Mouse (Mus musculus) urinary bladder, postnatal 10 days (tissue): Measurements from ENCODE around the gene Irf1.

Experiments used
- DNase-seq: peaks from one replicate; pipeline ENCODE4 v3.0.0; 2022; ENCODE audit warnings: low spot score

Irf1 gene

GRCm38 (mm10) chr11:53785311-53785936 lies 15.6 kb downstream of the Irf1 start:
- DNase-seq = no peak

- DNase-seq = no peak
Measured at GRCm38 (mm10) chr11:53786058-53787031, 16.5 kb downstream of the Irf1 start.

- no peak for DNase-seq
Measured at GRCm38 (mm10) chr11:53788196-53788595, 18.4 kb downstream of the Irf1 start.

GRCm38 (mm10) chr11:53789277-53789676 lies 19.5 kb downstream of the Irf1 start:
- no peak for DNase-seq

GRCm38 (mm10) chr11:53792986-53793385 lies 23.2 kb downstream of the Irf1 start:
- no peak for DNase-seq

- no peak for DNase-seq
Measured at GRCm38 (mm10) chr11:53794015-53794414, 24.2 kb downstream of the Irf1 start.

GRCm38 (mm10) chr11:53794671-53795557 lies 25.1 kb downstream of the Irf1 start:
- no peak for DNase-seq

- no peak for DNase-seq
Measured at GRCm38 (mm10) chr11:53795813-53796212, 26.0 kb downstream of the Irf1 start.

GRCm38 (mm10) chr11:53796409-53797151 lies 26.8 kb downstream of the Irf1 start:
- DNase-seq = no peak

- DNase-seq = no peak
Measured at GRCm38 (mm10) chr11:53797386-53797920, 27.6 kb downstream of the Irf1 start.

- DNase-seq = no peak
Measured at GRCm38 (mm10) chr11:53798041-53798711, 28.4 kb downstream of the Irf1 start.

GRCm38 (mm10) chr11:53800036-53800435 lies 30.2 kb downstream of the Irf1 start:
- DNase-seq = no peak

- DNase-seq = no peak
Measured at GRCm38 (mm10) chr11:53800975-53801374, 31.2 kb downstream of the Irf1 start.

- no peak for DNase-seq
Measured at GRCm38 (mm10) chr11:53803093-53803492, 33.3 kb downstream of the Irf1 start.

GRCm38 (mm10) chr11:53803494-53803893 lies 33.7 kb downstream of the Irf1 start:
- no peak for DNase-seq

GRCm38 (mm10) chr11:53804569-53805344 lies 34.9 kb downstream of the Irf1 start:
- DNase-seq = no peak

- DNase-seq = no peak
Measured at GRCm38 (mm10) chr11:53805786-53806185, 36.0 kb downstream of the Irf1 start.

GRCm38 (mm10) chr11:53809354-53809753 lies 39.5 kb downstream of the Irf1 start:
- DNase-seq = no peak

- no peak for DNase-seq
Measured at GRCm38 (mm10) chr11:53810156-53810555, 40.3 kb downstream of the Irf1 start.

- DNase-seq = no peak
Measured at GRCm38 (mm10) chr11:53810749-53811148, 40.9 kb downstream of the Irf1 start.
